Mouse (Mus musculus): ENCODE measurements around the gene Chaf1a.
"Not testable (repeated sequence)": the region's sequence is repeated elsewhere in the genome, so short reads cannot be mapped to it uniquely, and the experiment has no call there.

Gene Chaf1a

DNA sequence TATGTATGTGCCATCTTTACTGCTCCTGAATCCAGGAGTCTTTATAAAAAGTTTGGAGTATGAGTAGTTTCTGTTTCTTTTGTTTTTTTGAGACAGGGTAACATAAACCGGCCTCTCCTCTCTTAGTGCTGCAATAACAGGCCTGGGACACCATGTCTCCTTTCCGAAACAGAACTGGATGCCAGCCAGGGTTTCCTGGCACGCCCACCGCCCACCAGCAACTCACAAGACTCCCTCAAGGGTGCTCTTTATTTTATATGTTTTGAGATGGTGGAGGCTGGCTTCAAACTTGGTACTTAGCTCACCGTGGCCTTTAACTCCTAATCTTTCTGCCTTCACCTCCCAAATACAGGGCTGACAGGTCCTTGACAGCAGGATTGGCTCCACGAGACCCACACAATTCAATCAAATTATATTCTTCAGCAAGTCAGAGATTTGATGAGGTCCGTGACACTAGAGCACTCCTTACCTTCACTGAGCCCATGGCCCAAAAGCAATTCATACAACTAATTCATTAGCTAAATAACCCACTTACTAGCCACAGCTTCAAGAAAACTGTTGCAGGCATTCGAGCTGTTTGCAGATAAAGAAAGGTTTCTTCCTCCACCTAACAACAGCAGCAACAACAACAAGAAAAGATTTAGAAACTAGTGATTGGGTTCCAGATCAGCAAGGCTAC lies 1.5 kb upstream of the Chaf1a start:
- no peak for DNase-seq

DNA sequence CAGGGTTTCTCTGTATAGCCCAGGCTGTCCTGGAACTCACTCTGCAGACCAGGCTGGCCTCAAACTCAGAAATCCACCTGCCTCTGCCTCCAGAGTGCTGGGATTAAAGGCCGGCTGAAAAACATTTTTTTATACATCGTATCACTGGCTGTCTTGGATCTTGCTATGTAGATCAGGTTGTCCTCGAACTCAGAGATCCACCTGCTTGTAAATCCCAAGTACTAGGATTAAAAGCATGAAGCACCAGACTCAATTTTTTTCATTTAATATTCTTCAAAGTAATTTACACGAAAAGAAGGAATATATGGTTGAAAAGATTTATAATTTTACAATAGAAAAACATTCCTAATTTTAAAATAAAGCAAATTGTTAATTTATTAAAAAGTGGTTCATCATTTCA lies 894 bp upstream of the Chaf1a start:
- no peak for DNase-seq

DNA sequence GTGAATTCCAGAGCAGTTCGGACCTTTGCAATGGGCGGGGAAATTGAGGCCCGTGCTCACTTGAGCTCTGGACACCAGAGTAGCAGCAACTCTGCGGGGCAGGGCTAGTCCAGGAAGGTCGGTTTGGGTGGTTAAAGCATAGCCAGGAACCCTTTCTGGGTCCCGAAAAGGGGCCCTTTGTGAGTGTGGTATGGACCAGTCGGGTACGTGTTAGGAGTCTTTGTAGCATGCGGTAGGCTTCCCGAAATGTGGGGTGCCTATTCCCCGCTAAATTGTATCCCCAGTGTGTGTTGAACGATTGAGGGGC lies 571 bp downstream of the Chaf1a start:
- DNase-seq: no peak

DNA sequence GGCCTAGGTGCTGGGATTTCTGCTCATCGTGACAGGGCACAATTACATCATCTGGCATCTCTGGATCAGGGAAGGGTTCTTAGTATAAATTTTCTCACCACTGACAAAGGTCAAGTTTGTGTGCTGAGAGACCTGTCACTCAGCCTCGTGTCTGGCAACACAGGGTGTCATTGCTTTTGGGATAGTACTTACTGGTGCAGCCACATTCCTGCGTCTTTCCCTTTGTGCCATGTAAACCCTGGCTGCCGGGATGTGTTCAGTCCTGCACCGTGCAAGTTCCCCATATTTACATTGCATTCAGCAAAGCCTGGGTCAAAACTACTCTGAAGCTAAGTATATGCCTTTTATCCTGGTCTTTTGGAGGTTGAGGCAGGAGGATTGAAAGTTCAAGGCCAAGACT lies 11.1 kb downstream of the Chaf1a start:
- DNase-seq: no peak

DNA sequence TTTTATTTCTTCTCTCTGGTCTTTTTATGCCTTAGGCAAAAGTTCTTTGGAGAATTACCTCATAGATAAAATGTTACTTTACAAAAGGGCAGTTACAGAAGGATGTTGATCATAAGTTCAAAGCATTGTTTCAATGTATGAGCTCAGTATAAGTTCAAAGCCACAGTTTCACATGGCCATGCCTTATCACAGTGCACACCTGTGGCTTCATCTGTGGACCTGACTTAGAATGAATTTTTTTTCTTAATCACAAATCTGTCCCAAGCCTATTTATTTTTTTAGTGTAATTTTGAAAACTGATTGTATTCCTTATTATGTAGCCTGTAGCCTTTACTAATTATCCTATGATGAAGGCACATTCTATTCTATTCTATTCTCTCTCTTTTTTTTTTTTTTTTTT lies 14.7 kb downstream of the Chaf1a start:
- DNase-seq: no peak

DNA sequence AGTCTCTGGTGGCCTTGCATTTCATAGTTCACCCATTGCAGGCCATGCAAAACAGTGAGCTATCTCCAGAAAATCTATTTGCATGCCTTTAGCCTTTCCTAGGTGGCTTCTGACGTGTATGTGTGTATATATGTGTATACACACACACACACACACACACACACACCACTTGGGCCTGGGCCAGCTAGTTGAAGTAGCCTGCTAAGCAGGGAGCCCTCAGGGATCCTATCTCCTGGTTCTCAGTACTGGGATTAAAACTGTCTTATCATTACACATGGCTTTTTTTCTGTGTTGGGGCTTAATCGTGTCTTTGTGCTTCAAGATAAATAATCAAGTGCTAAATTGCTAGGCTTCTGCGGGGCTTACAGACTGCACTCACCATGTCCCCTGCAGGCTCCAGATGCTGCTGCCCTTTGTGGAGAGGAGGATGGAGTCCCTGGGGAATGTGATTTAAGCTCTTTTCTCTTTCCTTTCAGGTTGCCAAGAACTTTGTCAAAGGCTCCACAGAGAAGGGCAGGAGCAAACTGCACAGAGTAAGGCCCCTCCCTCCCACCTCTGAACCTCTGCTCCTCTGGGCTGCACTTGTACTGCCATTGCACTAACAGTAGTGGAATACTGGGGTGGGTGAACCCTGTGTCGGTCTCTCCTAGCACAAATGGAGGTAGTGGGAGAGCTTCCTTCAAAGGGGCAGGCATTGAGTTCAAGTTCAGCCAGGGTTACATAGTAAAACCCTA lies 15.9 kb downstream of the Chaf1a start:
- DNase-seq: no peak

DNA sequence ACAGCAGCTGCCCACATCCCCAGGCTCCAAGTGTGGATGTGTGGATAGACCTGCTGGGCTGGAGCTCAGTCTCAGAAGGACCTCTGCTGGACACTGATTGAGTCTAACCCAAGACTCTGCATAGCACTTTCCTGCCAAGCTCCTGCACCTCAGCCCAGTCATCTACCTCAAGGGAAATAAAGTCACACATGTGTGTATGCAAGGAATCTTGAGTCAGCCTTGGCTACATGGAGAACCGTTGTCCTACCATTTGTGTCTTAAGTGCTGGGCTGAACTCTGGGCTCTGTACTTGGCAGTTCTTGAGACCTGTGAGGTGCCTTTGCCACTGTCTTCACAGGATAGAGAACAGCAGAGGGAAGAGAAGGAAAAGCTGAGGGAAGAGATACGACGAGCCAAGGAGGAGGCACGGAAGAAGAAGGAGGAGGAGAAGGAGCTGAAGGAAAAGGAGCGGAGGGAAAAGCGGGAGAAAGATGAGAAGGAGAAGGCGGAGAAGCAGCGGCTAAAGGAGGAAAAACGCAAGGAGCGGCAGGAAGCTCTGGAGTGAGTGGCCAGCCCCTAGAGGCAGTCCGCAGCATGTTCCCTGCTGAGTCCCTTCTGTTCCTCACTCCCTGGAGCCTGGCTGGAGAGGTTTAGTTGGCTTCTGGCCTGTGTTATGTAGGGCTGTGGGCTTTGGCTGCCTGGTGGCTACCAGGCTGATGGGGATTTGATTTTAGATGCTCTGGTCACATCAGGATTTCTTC lies 17.3 kb downstream of the Chaf1a start:
- DNase-seq: no peak

DNA sequence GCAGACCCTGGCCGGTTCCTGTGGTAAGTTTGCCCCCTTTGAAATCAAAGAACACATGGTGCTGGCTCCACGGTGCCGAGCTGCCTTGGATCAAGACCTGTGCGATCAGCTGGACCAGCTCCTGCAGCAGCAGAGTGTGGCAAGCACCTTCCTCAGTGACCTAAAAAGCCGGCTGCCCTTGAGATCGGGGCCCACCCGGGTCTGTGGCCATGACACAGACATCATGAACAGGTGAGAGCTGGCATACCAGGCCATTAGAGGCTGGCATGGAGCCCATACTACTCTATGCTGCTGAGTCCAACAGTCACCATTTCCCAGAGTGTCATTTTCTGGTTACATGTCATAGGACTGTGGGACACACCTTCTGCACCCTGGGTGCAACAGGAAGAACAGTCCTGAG lies 21.8 kb downstream of the Chaf1a start:
- no peak for DNase-seq

DNA sequence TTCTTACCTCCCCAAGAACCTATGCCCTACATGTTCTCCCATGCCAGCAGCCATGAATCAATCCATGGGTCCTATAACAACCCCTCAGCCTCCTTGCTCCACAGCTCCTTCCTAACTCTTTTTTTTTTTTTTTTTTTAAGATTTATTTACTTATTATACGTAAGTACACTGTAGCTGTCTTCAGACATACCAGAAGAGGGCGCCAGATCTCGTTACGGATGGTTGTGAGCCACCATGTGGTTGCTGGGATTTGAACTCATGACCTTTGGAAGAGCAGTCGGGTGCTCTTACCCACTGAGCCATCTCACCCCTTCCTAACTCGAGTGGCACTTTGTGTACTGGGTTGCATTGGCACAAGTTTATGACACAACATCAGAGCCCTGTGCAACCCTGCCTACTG lies 25.5 kb downstream of the Chaf1a start:
- not testable (repeated sequence) for DNase-seq

DNA sequence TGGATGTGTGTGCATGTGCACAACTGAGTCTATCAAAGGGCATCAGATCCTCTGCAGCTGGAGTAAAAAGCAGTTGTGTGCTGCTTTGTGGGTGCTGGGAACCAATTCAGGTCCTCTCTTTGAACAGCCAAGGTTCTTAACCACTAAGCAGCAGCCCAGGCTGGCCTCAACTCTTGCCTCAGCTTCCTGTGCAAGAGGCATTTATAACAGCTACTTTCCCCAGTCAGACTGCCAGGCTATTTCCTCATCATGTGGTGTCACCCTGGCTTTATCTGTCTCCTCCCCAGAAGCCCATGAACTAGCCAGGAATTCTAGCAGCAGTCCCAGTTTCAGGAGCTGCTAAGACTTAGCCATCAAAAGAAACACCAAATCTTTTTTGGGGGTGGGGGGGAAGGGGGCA lies 26.2 kb downstream of the Chaf1a start:
- no peak for DNase-seq

DNA sequence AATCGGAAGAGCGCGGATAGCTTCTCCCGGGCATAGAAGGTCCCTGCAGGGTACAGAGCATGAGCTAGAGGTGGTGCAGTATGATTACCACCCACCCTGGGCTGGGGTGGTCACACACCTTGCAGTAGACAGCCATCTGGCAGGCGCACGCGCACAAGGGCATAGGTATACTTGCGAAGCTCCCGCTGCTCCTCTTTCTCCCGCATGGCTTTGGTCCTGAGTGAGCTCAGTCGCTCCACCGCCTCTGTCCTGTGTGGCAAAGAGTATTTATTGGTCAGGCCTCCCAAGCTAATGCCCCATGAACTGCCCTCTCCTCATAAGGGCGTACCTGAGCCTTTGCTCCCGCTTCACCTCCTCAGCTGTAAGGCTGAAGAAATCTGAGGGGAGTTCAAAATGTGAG lies 28.8 kb downstream of the Chaf1a start:
- DNase-seq: no peak

DNA sequence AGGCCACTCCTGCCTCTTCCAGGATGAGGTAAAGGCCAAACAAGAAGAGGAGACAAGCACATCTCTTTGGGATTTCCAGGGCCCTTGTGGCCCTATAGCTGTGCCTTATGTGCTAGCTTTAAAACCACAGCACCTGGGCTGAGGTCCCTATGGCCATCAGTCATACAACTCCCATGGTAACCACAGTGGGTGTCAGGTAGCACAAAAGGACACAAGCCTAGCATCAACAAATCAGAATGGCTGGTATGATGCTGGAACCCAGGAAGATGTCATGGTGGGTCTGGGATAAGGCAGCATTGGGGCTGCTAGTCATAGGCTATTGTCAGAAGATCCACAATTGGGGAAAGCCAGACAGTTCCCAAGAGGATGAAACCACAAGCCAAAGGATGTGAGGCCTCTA lies 30.9 kb downstream of the Chaf1a start:
- DNase-seq: no peak

DNA sequence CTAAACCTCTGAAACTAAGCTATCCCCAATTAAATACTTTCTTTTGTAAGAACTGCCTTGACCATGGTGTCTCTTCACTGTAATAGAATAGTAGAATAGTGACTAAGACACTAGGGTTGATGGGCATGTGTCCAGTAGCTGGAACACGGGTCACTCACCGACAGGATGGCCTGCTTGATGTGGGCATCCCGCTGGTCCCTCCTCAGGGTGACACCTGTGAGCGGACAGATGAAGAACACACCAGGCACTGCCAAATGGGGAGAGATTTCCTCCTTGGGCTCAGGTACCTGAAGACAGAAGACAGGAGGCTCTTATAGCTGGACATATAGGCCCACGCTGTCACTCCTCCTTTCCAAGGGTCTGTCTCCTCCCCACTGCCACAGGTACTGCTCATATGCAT lies 32.0 kb downstream of the Chaf1a start:
- no peak for DNase-seq

DNA sequence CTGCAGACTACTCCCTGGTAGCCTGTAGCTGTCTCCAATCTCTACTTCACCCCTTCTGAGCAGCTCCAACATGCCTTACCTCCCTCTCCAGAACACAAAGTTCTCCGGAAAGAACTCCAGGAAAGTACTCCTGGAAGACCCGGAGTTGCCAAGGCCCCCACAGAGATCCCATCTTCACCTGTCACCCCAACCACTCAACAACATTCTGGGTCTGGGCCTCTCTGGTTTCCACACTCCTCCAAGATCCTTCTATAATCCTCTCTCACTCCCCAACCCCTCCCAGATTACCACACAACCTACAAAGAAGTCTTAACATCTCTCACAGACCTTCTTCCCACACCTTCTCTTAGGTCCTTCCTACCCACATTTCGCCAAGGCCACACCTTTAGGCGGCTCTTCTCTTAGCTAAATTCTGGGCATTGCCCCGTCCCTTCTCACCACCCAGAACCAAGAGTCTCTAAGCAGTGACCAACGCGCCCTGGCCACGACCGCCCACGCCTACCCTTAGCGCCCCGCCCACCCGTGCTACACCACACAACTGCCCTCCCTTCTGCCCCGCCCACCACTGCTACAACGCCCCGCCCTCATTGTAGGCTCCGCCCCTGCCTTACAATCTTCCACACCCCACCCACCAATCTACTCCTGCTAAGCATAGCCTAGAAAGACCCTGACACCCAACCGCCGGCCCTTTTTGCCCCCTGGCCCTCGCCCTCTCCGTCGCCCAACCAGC lies 34.0 kb downstream of the Chaf1a start:
- peak; percentile 89 for DNase-seq

DNA sequence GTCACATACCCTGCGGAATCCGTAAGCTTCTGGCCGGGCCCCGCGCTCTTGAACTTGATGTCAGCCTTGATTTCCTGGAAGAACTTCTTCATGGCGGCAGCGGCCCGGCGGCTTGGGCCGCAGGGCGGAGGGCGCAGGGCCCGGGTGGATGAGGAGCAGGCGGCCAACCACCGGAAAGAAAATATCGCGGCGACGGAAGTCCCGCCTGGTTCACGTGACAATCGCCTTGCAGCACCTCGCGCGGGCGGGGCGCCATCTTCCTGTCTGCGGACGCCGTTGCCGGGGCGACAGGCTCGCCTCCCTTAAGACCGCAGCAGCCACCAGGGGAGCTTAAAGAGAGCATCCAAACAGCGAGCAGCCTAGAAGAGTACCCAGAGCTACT lies 34.6 kb downstream of the Chaf1a start, which contains the start of gene Ubxn6:
Gene Ubxn6, minus strand, starts transcription at position 202 of the 382 bp plus-strand sequence.
- DNase-seq: peak; percentile 98

DNA sequence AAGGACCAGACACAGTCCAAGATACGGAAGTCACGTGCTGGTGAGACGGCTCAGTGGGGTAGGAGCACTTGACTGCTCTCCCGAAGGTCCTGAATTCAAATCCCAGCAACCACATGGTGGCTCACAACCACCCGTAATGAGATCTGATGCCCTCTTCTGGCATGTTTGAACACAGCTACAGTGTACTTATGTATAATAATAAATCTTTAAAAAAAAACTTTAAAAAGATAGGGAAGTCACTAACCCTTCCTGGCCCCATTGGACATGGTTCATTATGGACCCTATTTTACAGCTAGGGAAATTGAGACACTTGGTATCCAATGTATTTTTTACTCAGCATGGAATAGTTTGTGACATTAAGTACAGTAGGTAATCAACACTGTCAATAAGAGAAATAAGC lies 37.3 kb downstream of the Chaf1a start:
- no peak for DNase-seq

DNA sequence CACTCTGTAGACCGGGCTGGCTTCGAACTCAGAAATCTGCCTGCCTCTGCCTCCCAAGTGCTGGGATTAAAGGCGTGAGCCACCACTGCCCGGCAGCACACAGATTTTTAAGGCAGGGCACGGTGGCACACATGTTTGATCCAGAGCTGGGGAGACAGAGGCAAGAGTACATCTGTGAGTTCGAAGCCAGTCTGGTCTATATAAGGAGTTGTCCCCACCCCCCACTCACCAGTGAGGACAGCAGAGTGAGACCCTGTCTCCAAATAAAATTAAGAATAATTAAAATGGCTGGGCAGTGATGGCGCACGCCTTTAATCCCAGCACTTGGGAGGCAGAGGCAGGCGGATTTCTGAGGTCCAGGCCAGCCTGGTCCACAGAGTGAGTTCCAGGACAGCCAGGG lies 38.1 kb downstream of the Chaf1a start:
- DNase-seq: peak; percentile 10

DNA sequence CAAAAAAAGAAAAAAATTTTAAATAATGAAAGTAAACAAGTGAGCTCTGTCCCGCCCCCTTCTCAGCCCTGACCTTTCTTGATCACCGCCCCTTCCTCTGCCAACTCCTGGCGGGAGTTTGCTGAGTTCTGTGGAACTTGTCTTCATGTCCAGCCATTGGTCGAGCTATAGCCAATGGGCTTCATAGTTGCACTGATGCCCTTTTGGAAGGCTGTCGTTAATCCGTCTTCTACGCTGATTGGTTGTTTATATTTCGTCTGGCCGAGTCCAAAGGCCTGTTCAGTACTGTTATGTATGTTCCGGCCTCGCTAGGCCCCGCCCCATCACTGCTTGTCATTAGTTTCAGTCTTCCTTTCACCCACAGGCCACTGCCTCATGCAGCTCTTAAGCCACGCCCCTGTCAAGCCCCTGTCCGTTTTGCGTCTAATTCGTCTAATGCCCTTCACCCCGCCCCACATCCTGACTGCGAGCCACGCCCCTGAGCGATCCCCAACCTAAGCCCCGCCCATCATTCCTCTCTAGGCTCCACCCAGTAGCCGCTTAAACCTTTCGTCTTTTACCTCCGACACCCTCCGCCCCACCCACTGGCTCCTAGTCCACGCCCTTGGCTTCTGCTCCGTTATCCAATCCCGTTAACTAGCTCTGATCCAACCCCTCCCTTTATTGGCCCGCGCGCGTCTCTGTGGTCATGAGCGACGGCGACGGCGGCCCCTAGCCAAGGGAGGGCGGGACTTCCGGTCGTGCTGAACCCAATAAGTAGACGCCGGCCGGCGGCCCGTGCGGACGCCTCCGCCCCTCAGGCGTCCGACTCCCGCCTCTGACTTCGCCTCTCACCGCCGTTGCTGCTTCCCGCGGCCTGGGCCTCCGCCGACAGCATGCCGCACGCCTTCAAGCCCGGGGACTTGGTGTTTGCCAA lies 38.9 kb downstream of the Chaf1a start, which contains the start of gene Hdgfl2:
Gene Hdgfl2, plus strand, starts transcription at position 755 of the 916 bp plus-strand sequence.
- peak; percentile 100 for DNase-seq

DNA sequence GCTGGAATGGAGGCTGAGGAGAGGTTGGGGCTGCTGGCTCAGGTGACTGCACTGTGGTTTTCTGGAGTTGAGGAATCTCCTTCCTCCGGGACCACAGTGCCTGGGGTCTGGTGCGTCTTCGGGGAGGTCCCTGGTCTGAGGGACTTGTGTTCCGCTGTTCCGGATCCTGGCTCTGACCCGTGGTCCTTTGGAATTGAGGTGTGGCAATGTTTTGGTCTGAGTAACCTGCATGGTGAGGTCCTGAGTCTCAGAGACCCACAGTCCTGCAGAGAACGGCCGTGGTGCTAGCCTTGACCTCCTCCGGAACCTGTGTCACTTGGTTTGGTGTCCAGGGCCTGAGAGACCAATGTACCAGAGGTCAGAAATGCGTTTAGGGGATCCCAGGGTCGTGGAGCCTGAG lies 39.7 kb downstream of the Chaf1a start:
- DNase-seq: no peak

DNA sequence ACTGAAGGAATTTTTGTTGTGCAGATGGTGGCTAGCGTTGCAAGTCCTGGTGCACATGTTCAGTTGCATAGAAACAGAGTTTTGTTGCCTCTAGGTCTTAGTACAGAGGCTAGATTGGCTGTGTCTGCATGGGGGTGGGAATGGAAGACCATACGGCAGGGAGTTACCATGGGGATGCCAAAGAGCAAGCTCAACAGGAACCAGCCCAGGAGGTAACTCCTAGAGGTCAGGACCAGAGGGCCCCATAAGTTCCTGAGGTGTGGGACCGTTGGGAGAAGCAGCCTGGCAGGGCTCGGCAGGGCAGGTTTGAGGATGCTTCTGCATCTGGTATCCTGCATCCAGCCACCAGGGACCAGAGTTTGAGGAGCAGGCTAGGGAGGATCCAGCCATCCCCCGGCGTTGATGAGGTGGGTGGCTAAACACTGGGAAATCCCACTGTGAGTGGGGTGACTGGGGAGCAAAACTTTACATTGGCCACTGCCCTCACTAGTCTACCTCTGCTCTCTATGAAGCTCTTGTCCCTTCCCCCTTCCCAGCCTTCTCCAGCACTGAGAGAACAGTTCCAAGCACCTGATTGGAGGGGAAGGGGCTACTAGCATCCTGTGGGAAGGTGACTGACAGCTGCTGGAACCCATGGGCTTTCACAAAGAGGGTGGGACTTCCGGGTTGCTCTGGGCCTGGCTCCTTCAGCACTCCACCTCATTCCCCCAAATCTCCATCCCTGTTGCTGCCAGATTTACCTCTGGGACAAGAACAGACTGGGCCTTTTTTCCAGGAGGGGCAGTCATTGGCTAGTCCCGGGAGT lies 40.7 kb downstream of the Chaf1a start:
- peak; percentile 92 for DNase-seq

DNA sequence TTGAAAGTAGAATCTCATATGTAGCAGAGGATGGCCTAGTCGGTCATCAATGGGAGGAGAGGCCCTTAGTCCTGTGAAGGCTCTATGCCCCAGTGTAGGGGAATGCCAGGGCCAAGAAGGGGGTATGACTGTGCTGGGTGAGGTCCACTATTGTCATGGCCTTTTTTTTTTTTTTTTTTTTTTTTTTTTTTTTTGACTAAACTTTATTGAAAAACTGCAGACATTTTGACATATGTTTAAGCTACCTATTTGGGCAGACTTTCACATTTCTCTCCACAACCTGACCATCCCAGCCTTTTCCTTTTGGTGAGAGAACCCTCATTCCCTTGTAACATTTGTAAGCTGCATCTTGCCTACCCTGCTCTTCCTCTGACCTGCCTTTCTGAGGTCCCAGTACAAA lies 52.1 kb downstream of the Chaf1a start:
- DNase-seq: no peak
